Mouse (Mus musculus) liver, postnatal 0 days (tissue): ENCODE measurements around the gene Satb1.

ENCODE experiments used
- CTCF ChIP-seq: sonication (generic); IDR thresholded peaks from 2 replicates; pipeline ENCODE4 v1.5.1; 2016; ENCODE audit warnings: antibody characterized with exemption, low read depth
- EP300 ChIP-seq: IDR thresholded peaks from 2 replicates; pipeline ENCODE4 v1.6.1; 2016; ENCODE audit warnings: antibody characterized with exemption, low read depth, mild to moderate bottlenecking

DNA sequence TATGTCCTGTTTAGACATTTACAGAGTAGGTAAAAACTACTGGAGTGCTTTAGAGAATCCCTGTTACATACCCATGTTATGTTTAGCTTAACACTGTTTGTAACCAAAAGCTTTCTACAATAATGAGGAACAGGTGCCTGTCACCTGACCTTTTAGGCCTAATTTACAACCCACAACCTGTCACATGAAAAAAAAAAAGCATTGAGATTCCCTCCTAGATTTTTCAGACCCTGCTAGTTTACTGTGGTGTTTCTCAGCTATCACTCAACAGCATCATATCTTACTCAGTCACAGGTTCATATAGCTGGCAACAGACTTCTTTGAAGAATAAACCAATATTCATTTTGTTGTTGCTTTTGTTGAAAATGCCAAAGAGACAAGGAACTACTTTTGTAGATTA is 3.7 kb downstream of the Satb1 start:
- TF ChIP-seq CTCF, result no peak
- TF ChIP-seq EP300, result no peak
